Mouse (Mus musculus) heart, postnatal 0 days (tissue): ENCODE results near the gene Rabep2. TPM values are rescaled to one million over a fixed set of nuclear protein-coding genes. Genes with fewer than 3 reads are reported as not detected.
"Not testable (repeated sequence)": the region's sequence is repeated elsewhere in the genome, so short reads cannot be mapped to it uniquely, and the experiment has no call there.

ENCODE experiments used
- ATAC-seq: fragments of 200-750 bp; cut with Nextera tagmentation; 2 replicates; pipeline ENCODE4 v1.8.0; 2017; ENCODE audit warnings: low read depth, moderate number of reproducible peaks, moderate library complexity; ENCODE audit not compliant: insufficient read depth
- DNase-seq: peaks from one replicate; pipeline ENCODE4 v3.0.0-alpha.2; 2016; ENCODE audit warnings: low spot score
- H3K27ac ChIP-seq: fragments of 300-500 bp; sonication (generic); 2 replicates; pipeline ENCODE4 v1.5.1; 2014; ENCODE audit warnings: low read depth, mild to moderate bottlenecking
- H3K27me3 ChIP-seq: fragments of 300-500 bp; sonication (generic); 2 replicates; pipeline ENCODE4 v1.6.1; 2014; ENCODE audit warnings: low read length, mixed read lengths; ENCODE audit not compliant: control insufficient read depth, insufficient read depth
- H3K36me3 ChIP-seq: fragments of 300-500 bp; sonication (generic); replicated peaks from 2 replicates; pipeline ENCODE4 v1.6.1; 2014; ENCODE audit warnings: low read length, mixed read lengths; ENCODE audit not compliant: control insufficient read depth, insufficient read depth
- H3K4me1 ChIP-seq: fragments of 300-500 bp; sonication (generic); 2 replicates; pipeline ENCODE4 v1.6.1; 2014; ENCODE audit warnings: antibody characterized with exemption; ENCODE audit not compliant: control insufficient read depth, insufficient read depth
- H3K4me2 ChIP-seq: fragments of 300-500 bp; sonication (generic); 2 replicates; pipeline ENCODE4 v1.6.1; 2014; ENCODE audit warnings: low read depth, mild to moderate bottlenecking, low read length, moderate library complexity
- H3K4me3 ChIP-seq: fragments of 300-500 bp; sonication (generic); 2 replicates; pipeline ENCODE4 v1.5.1; 2014; ENCODE audit warnings: low read depth, low read length
- H3K9ac ChIP-seq: fragments of 300-500 bp; sonication (generic); replicated peaks from 2 replicates; pipeline ENCODE4 v1.6.1; 2014; ENCODE audit warnings: low read depth, low read length, mixed read lengths
- H3K9me3 ChIP-seq: fragments of 300-500 bp; sonication (generic); replicated peaks from 2 replicates; pipeline ENCODE4 v1.6.1; 2016; ENCODE audit warnings: low read length; ENCODE audit not compliant: control insufficient read depth
- CTCF ChIP-seq: IDR thresholded peaks from 2 replicates; pipeline ENCODE4 v1.5.1; 2016; ENCODE audit warnings: antibody characterized with exemption, control low read depth, low read depth
- EP300 ChIP-seq: IDR thresholded peaks from 2 replicates; pipeline ENCODE4 v1.6.1; 2016; ENCODE audit warnings: antibody characterized with exemption, low read depth
- WGBS: fragments of 180-500 bp; shearing (Covaris S2); extraction: QIAGEN DNeasy Blood & Tissue Kit; methylation state at CpG from one replicate; pipeline ENCODE4 v1.1.7; 2014; 5-methylcytosine and 5-hydroxymethylcytosine counted together
- polyA plus RNA-seq: library from polyadenylated mRNA; unstranded; fragments of >200 nt; fragmentation: Nextera tagmentation; extraction: Ambion mirVana; gene quantifications from 2 replicates; pipeline ENCODE4 v1.2.1, GENCODE M21; 2015
- total RNA-seq: library from RNA; depleted of rRNA; stranded (reverse); fragments of >200 nt; gene quantifications from 2 replicates; pipeline ENCODE4 v1.2.3, GENCODE M21; 2014; ENCODE audit warnings: low replicate concordance

Rabep2 gene
- total and polyA plus RNA-seq, 2 experiments from 2014 or later: 15.0 to 24.8 TPM

DNA sequence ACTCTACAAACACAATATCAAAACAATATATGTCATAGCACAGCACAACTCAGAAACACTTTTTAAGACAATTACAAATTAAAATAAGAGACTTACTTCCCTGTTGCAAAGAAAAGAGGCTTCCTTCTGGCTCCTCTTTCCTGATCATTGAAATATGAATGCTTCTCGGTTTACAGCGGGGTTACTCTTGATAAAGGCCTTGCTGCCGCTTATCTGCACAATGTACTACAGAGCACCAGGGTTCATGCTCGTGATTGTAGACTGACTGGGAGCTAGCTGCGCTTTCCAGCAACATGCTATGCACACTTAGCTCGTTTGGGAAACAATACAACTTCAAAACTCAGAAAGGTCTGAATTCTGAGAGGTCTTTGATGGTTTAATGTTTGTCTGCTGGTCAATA lies 31.3 kb upstream of the Rabep2 start:
- no peak overlapping the region for H3K27ac ChIP-seq
- H3K4me1 ChIP-seq: 0 out of 2 replicates have a peak, but pooled peaks cover 3% of the 10 kb centered on the region
- 28% methylated on average over 6 of the region's 6 CpGs for WGBS
- no peaks in the 10 kb centered on the region for H3K9me3 ChIP-seq
- H3K27me3 ChIP-seq: no peaks in the 10 kb centered on the region
- no peak for DNase-seq
- no peak for TF ChIP-seq CTCF
- no peak for TF ChIP-seq EP300
- no peak for ATAC-seq
- no peaks in the 10 kb centered on the region for H3K36me3 ChIP-seq
- H3K4me2 ChIP-seq: peak overlapping the region; percentile 22; the same call in 1 of the 2 replicates
- no peak overlapping the region for H3K4me3 ChIP-seq
- H3K9ac ChIP-seq: no peak overlapping the region

DNA sequence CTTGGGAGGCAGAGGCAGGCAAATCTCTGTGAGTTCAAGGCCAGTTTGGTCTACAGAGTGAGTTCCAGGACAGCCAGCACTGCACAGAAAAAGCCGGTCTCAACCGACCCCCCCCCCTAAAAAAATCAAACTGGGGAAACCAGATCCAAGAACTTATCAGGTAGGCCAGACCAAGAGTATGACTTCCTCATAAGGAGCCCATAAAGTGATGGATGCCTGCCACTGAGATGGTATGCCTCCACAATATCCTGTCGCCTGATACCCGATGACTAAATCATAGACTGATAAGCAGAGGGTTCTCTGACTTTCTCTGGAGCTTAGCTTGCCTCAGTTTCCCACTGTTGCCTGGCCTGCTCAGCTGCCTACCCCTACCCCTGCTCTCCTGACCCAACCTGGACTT lies 30.7 kb upstream of the Rabep2 start:
- 87% methylated on average over 4 of the region's 4 CpGs for WGBS
- H3K27ac ChIP-seq: no peak overlapping the region
- no peak overlapping the region for H3K4me2 ChIP-seq
- H3K4me3 ChIP-seq: no peak overlapping the region
- ATAC-seq (no peak), DNase-seq (no peak)
- TF ChIP-seq CTCF (no peak), EP300 (no peak)
- H3K9me3 ChIP-seq: no peaks in the 10 kb centered on the region
- H3K27me3 ChIP-seq: no peaks in the 10 kb centered on the region
- H3K36me3 ChIP-seq: no peaks in the 10 kb centered on the region
- H3K9ac ChIP-seq: no peak overlapping the region
- H3K4me1 ChIP-seq: 0 out of 2 replicates have a peak, but pooled peaks cover 3% of the 10 kb centered on the region

DNA sequence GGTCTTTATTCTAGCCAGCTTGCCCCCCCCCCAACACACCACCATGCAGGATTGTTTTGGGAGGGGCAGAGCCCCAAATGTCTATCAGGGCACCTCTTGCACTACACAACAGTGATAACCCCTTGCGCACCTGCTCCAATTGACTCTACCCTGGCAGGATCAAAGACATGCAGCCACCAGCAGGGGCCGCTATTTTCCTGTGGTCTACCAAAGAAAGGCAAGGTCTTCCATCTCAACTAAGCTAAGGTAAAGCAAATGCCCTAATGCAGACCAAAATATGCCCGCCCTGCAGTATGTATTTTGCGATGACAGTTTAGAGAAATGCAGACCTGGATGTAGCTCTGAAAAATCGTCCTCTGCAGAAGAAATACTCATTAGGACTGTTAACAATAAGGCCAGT lies 29.0 kb upstream of the Rabep2 start:
- 10% methylated on average over 5 of the region's 5 CpGs for WGBS
- no peak overlapping the region for H3K4me2 ChIP-seq
- TF ChIP-seq EP300 (no peak), CTCF (peak; percentile 91)
- DNase-seq (peak; percentile 66), ATAC-seq (no peak)
- 0 out of 2 replicates have a peak, but pooled peaks cover 3% of the 10 kb centered on the region for H3K4me1 ChIP-seq
- no peak overlapping the region for H3K4me3 ChIP-seq
- no peaks in the 10 kb centered on the region for H3K36me3 ChIP-seq
- no peaks in the 10 kb centered on the region for H3K9me3 ChIP-seq
- H3K27ac ChIP-seq: no peak overlapping the region
- H3K9ac ChIP-seq: no peak overlapping the region
- H3K27me3 ChIP-seq: no peaks in the 10 kb centered on the region

DNA sequence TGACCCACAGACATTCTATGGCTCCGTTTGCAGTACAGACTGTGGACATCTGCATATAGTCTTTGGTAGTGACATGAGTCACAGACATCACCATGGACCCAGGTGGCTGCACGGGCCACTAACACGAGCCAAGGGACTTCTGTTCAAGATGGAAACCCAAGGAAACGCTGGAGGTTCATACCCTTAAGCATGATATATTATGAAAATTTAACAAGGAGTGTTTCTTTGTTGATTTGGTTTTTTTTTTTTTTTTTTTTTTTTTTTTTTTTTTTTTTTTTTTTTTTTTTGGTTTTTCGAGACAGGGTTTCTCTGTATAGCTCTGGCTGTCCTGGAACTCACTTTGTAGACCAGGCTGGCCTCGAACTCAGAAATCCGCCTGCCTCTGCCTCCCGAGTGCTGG lies 26.0 kb upstream of the Rabep2 start:
- H3K27me3 ChIP-seq, H3K4me1 ChIP-seq, H3K4me2 ChIP-seq, ATAC-seq, DNase-seq, H3K9me3 ChIP-seq, H3K36me3 ChIP-seq, H3K4me3 ChIP-seq, H3K9ac ChIP-seq, H3K27ac ChIP-seq: not testable (repeated sequence)
- WGBS: 73% methylated on average over 6 of the region's 8 CpGs

DNA sequence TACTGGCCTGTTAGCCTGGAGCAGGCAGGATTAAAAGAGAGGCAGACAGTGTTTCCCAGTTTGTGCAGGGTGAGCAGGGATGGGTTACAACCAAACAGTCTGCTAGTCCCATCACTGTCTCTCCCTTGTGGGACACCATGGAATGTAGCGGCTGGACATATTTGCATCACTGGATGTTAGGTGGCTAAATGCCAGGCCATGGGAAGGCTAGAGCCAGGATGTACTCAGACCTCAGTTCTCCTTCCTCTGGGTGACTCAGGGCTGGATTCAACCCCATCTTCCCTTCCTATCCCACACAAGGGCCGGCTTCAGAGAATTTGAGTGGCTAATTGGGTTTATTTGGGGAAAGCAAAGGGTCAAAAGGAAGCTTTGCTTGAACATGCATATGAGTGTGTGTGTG lies 19.9 kb upstream of the Rabep2 start:
- TF ChIP-seq CTCF: no peak
- no peak for TF ChIP-seq EP300
- Histone ChIP-seq H3K9me3 (no peaks in the 10 kb centered on the region), H3K4me3 (no peak overlapping the region), H3K27ac (no peak overlapping the region), H3K36me3 (no peaks in the 10 kb centered on the region), H3K9ac (no peak overlapping the region), H3K4me2 (no peak overlapping the region), H3K4me1 (no peaks in the 10 kb centered on the region), H3K27me3 (no peaks in the 10 kb centered on the region)
- DNase-seq: no peak
- ATAC-seq: no peak
- 60% methylated on average over 2 of the region's 2 CpGs for WGBS

DNA sequence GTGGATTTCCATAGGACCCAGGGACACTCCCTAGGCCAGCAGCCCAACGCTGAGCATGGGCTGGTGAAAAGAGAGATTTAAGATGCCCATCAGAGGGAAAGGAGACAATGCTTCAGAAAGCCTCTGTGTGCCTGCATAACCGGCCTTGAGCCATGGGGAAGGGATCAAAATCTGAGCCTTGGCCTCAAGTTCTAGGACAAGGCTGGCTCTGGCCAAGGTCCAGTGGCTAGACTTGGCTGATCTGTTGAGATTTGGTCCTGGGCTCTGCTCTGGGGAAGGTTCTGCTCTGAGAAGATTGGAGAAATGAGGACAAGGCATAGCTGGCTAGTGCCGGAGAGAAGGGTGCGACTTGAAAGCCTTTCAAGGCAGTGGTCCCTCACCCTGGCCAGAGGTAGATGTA lies 17.5 kb upstream of the Rabep2 start:
- Histone ChIP-seq H3K9ac (no peak overlapping the region), H3K4me2 (no peak overlapping the region), H3K4me3 (no peak overlapping the region), H3K9me3 (no peaks in the 10 kb centered on the region), H3K27ac (no peak overlapping the region), H3K36me3 (no peaks in the 10 kb centered on the region), H3K4me1 (no peaks in the 10 kb centered on the region), H3K27me3 (no peaks in the 10 kb centered on the region)
- WGBS: 76% methylated on average over 4 of the region's 4 CpGs
- ATAC-seq (no peak), DNase-seq (no peak)
- TF ChIP-seq EP300: no peak
